Mouse (Mus musculus) cerebellum, adult 2 months (tissue): ENCODE results near the gene Tmem63b. TPM values are rescaled to one million over a fixed set of nuclear protein-coding genes. Genes with fewer than 3 reads are reported as not detected.

Experiments
- DNase-seq, 2 experiments: peaks; one replicate each; pipeline ENCODE4 v3.0.0; 2021
- H3K27ac ChIP-seq: fragments of 200-500 bp; 2 replicates; pipeline ENCODE4 v1.5.1; 2012; ENCODE audit warnings: low read length, control low read depth, inconsistent platforms; ENCODE audit not compliant: insufficient read depth
- H3K27me3 ChIP-seq: fragments of 200-500 bp; 2 replicates; pipeline ENCODE4 v1.6.1; 2012; ENCODE audit warnings: inconsistent platforms, mild to moderate bottlenecking, low read length, moderate library complexity; ENCODE audit not compliant: control insufficient read depth, insufficient read depth
- H3K4me1 ChIP-seq: fragments of 200-500 bp; 2 replicates; pipeline ENCODE4 v1.6.1; 2011; ENCODE audit warnings: low read length; ENCODE audit not compliant: control insufficient read depth, insufficient read depth
- H3K4me3 ChIP-seq: fragments of 200-500 bp; replicated peaks from 2 replicates; pipeline ENCODE3; 2011; ENCODE audit warnings: mild to moderate bottlenecking, low read depth, low read length, control low read depth; ENCODE audit not compliant: insufficient read depth
- CTCF ChIP-seq: fragments of 200-500 bp; IDR thresholded peaks from 2 replicates; pipeline ENCODE4 v1.5.1; 2011; ENCODE audit warnings: low read depth, mild to moderate bottlenecking, control low read depth, low read length, moderate library complexity, borderline replicate concordance; ENCODE audit not compliant: insufficient read depth
- POLR2A ChIP-seq: fragments of 200-500 bp; IDR thresholded peaks from 2 replicates; pipeline ENCODE4 v1.6.1; 2011; ENCODE audit warnings: low read length, control low read depth, borderline replicate concordance; ENCODE audit not compliant: insufficient read depth
- WGBS: fragments of 180-500 bp; shearing (Covaris S2); methylation state at CpG from one replicate; pipeline ENCODE4 v1.1.7; 2018; 5-methylcytosine and 5-hydroxymethylcytosine counted together
- polyA plus RNA-seq: library from polyadenylated mRNA; depleted of rRNA; stranded (reverse); fragments of >200 nt; gene quantifications from 2 replicates; pipeline ENCODE4 v1.2.3, GENCODE M21; 2012; rRNA removed

The Tmem63b gene
- polyA plus RNA-seq, 1 experiment = 196 TPM

- no peak overlapping the region for H3K27ac ChIP-seq
- 45% methylated on average over 8 of the region's 8 CpGs for WGBS
- H3K27me3 ChIP-seq = no peaks in the 10 kb centered on the region
- no peak for TF ChIP-seq POLR2A
- no peak for TF ChIP-seq CTCF
- H3K4me1 ChIP-seq = no peaks in the 10 kb centered on the region
- no peak overlapping the region for H3K4me3 ChIP-seq
- DNase-seq = no peak
Observed at GRCm38 (mm10) chr17:45618941-45619385, 67.7 kb downstream of the Tmem63b start.

- 92% methylated on average over 6 of the region's 6 CpGs for WGBS
- TF ChIP-seq POLR2A (no peak), CTCF (no peak)
- H3K27ac ChIP-seq = no peak overlapping the region
- H3K4me3 ChIP-seq = no peak overlapping the region
- no peak for DNase-seq
- no peaks in the 10 kb centered on the region for H3K27me3 ChIP-seq
- no peaks in the 10 kb centered on the region for H3K4me1 ChIP-seq
Observed at GRCm38 (mm10) chr17:45617655-45618054, 69.0 kb downstream of the Tmem63b start.

DNA sequence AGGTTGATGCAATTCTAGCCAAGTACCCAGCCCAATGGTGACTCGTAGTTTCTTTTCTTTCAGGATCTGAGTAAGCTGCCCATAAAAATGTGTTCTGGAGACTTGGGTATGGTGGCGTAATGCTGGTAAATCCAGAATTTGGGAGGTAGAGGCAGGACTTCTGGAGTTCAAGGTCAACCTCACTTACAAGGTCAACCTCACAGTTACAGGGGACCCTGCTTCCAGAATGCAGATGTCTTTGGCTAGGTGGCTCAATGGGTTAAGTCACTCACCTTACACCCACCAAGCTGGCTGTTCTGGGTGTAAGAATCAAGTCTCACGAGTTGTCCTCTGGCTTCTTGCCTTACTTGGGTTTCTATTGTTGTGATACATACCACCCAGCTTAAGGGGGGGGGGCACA, 70.0 kb downstream of the Tmem63b start:
- no peaks in the 10 kb centered on the region for H3K4me1 ChIP-seq
- H3K27ac ChIP-seq = no peak overlapping the region
- WGBS = 84% methylated on average over 3 of the region's 3 CpGs
- no peaks in the 10 kb centered on the region for H3K27me3 ChIP-seq
- no peak for TF ChIP-seq POLR2A
- H3K4me3 ChIP-seq = no peak overlapping the region
- no peak for DNase-seq

GRCm38 (mm10) chr17:45616046-45616650, 70.6 kb downstream of the Tmem63b start:
- TF ChIP-seq CTCF (no peak), POLR2A (no peak)
- H3K27ac ChIP-seq = no peak overlapping the region
- no peaks in the 10 kb centered on the region for H3K4me1 ChIP-seq
- no peak for DNase-seq
- H3K4me3 ChIP-seq = no peak overlapping the region
- no peaks in the 10 kb centered on the region for H3K27me3 ChIP-seq
- 63% methylated on average over 4 of the region's 4 CpGs for WGBS

DNA sequence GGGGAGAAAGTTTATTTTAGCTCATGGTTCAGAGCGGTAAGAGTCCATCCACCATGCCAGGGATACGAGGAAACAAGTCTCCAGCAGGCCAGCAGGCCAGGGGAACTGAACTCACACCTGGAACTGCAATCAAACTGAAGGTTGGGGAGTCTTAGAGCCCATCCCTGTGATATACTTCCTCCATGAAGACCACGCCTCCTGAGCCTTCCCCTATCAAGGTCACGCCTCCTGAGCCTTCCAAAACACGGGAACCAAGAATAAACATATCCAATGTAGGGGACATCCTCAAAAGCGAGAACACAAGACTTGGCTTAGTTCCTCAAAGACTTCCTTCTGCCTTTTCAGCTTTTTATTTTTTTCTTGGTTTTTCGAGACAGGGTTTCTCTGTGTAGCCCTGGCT, 73.8 kb downstream of the Tmem63b start:
- WGBS = 90% methylated on average over 7 of the region's 7 CpGs
- Histone ChIP-seq H3K4me1 (no peaks in the 10 kb centered on the region), H3K27ac (no peak overlapping the region), H3K4me3 (no peak overlapping the region), H3K27me3 (no peaks in the 10 kb centered on the region)
- TF ChIP-seq CTCF (no peak), POLR2A (no peak)
- no peak for DNase-seq

- 85% methylated on average over 8 of the region's 8 CpGs for WGBS
- H3K4me3 ChIP-seq = no peak overlapping the region
Observed at GRCm38 (mm10) chr17:45612008-45612407, 74.7 kb downstream of the Tmem63b start.

More at GRCm38 (mm10) chr17:45612008-45612407, 74.7 kb downstream of the Tmem63b start:
- no peak overlapping the region for H3K27ac ChIP-seq
- no peak for DNase-seq
- TF ChIP-seq CTCF (no peak), POLR2A (no peak)
- no peaks in the 10 kb centered on the region for H3K27me3 ChIP-seq
- no peaks in the 10 kb centered on the region for H3K4me1 ChIP-seq

Other genes starting within 250 kb of the Tmem63b start
- 2.6 TPM in 2 replicates for gene Spats1, start 211.5 kb downstream of the Tmem63b start, polyA plus RNA-seq
- gene Aars2, start 180.1 kb downstream of the Tmem63b start, polyA plus RNA-seq = 43.9 and 44.3 TPM in 2 replicates
- 0.61 and 0.74 TPM in 2 replicates for gene Tcte1, start 163.5 kb downstream of the Tmem63b start, polyA plus RNA-seq
- 125 and 130 TPM in 2 replicates for gene Tmem151b, start 137.2 kb downstream of the Tmem63b start, polyA plus RNA-seq
- gene Nfkbie, start 131.2 kb downstream of the Tmem63b start, polyA plus RNA-seq = 12.5 and 13.5 TPM in 2 replicates
- gene Slc35b2, start 123.0 kb downstream of the Tmem63b start, polyA plus RNA-seq = 71.3 and 74.0 TPM in 2 replicates
- gene Hsp90ab1, start 113.6 kb downstream of the Tmem63b start, polyA plus RNA-seq = 915 and 924 TPM in 2 replicates
- gene Slc29a1, start 87.3 kb downstream of the Tmem63b start, polyA plus RNA-seq = 72.2 and 75.6 TPM in 2 replicates
- gene Mymx, start 84.8 kb downstream of the Tmem63b start, polyA plus RNA-seq = not detected in 2 replicates
- 3.8 and 4.7 TPM in 2 replicates for gene Capn11, start 27.6 kb downstream of the Tmem63b start, polyA plus RNA-seq
- gene Mrpl14, start 583 bp downstream of the Tmem63b start, polyA plus RNA-seq = 78.4 and 84.2 TPM in 2 replicates
- 0.27 and 0.54 TPM in 2 replicates for gene 1600014C23Rik, start 46.9 kb upstream of the Tmem63b start, polyA plus RNA-seq